Mouse (Mus musculus) G1E-ER4 (cell line): ENCODE measurements at regions not wholly inside any gene's neighbourhood (a gene's known extent, or its start where the extent isn't known, plus 50 kb on each side); places are given as distances from the start of the nearest gene placed in this dataset.

Experiments
- GATA1 ChIP-seq: IDR thresholded peaks from one replicate; pipeline ENCODE4 v1.8.0; 2012; ENCODE audit warnings: low read length, inconsistent platforms

DNA sequence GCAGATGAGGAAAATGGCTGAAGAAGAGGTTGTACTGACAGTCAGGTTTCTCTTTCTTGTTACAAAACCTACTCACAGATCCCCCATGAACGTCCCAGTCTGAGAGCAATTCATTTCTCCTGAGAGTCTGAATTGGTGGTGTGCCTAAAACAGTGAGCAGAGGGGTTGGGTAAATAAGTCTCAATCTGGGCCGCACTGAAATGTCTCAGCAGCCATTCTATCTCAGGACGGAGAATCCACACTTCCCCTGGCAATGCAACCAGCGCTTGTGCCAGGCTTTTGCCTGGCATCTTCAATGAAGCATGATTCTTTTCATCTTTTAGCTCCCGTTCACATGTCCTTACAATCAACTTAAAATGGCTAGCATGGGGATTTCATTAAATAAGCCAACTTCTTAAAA is 628.7 kb upstream of the Sall1 start:
- no peak for TF ChIP-seq GATA1

DNA sequence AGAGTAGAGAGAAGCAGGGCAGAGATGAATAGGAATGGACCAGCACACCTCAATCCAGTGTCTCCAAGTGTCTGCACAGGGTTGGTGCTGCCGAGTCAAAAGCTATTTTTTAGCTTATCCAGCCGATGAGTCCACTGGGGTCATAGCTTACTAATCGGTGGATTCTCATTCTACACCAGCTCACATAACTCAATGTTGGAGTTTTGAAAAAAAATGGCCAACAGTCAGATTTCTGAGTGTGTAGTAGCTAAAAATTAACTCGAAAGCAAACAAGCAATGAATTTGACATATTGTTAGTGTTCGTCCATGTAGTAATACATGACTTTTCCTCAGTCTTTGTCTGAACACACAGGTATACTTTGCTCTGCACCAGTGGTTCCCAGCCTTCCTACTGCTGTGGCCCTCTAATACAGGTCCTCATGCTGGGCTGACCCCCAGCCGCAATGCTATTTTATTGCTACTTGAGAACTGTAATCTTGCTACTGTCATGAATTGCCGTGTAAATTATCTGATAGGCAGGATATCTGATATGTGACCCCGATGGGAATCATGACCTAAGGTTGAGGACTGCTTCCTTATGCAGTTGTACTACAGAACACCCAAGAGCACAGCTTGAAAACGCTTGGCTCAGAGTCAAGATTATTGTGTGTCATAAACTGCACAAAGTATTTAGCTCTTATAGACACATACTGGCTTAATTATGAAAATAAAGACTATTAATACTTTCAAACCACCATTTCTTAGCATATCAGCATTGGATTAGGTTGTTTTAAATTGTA is 621.1 kb upstream of the Sall1 start:
- TF ChIP-seq GATA1: no peak

DNA sequence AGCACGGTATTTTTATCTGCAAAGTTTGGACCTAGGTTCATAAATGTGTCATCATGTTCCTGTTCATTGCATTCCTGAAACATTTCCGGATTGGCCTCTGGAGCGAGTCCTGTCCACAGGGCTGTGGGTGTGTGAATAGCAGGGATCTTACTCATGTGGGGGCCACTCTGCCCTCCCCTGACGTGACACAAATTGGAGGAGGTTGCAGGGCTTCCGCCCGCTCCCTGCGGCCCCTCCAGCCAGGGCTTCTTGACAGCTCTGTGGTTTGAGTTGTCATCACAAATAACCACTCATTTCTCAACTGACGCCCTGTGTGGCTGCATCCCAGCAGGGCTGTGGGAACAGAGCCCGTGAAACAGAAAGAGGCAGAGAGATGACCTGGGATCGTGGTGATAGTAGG is 619.9 kb upstream of the Sall1 start:
- TF ChIP-seq GATA1: no peak

- TF ChIP-seq GATA1: no peak
Observed at GRCm38 (mm10) chr8:89658998-89659944, 615.3 kb upstream of the Sall1 start.

- no peak for TF ChIP-seq GATA1
Observed at GRCm38 (mm10) chr8:89655369-89655768, 611.4 kb upstream of the Sall1 start.

DNA sequence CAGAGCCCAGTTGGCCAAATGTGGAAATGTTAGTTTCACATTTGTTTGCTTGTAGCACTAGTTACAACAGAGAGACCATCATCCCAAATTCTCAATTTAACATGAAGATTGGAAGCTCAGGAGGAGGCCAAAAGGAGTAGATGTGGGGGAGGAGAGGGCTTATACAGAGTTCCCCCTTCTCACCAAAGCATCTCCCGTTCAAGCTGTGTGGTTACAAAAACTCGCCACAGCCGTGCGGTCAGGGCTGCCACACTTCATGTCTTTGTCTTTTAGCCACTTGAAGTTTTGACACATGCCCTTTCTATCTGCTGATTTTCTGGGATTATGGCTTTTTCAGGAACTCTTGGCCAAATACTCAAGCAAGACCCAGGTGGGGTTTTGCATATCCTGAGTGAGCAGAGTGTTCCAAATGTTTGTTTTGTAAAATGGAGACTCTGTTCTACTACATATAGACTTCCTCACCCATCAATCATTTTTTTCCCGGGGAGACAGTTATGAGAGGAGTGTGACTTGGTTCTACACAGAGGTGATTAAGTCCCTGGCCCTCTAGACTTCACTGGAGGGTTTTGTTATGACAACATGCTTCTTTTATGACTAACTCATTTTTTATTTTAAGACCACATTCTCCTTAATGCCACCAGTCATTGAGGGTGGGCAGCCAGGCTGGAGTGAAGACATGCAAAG is 605.4 kb upstream of the Sall1 start:
- no peak for TF ChIP-seq GATA1

GRCm38 (mm10) chr8:89646946-89647345 is 603.0 kb upstream of the Sall1 start:
- no peak for TF ChIP-seq GATA1

DNA sequence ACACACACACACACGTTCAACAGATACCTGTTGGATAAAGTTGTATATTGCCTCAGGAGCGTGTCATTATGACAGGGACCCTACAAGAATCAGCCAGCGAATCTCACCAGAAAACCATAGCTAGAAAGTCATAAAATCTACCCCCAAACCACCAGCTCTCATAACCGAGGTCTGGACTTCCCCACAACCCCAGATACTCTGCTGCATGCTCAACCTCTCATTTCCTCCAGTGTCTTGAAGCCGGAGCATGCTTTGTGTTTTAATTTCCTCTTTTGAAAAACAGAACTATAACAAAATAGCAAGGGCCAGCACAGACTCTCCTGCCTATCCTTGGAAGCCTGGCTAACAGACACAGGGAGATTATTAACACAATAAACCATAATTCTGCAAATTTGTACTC is 597.4 kb upstream of the Sall1 start:
- no peak for TF ChIP-seq GATA1

- no peak for TF ChIP-seq GATA1
Observed at GRCm38 (mm10) chr8:89634864-89635263, 590.9 kb upstream of the Sall1 start.

GRCm38 (mm10) chr8:89632304-89632703 is 588.3 kb upstream of the Sall1 start:
- no peak for TF ChIP-seq GATA1

DNA sequence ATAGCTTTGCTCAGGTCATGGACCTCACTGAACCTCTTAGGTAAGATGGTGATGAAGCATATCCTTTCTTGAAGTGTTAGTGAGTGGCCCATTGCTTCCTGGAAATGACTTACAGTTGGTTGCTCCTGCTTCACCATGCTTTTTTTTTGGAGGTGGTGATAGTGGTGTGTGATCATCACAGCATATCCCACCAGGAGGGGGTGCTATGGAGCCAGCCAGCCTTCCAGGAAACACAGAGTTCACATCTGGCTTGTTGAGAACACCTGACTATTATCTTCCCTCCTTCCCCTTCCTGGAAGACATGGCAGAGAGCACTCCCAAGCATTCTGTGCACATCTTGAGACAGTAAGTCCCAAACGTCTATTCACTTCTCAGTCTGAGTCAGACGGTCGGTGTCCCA is 586.6 kb upstream of the Sall1 start:
- no peak for TF ChIP-seq GATA1

DNA sequence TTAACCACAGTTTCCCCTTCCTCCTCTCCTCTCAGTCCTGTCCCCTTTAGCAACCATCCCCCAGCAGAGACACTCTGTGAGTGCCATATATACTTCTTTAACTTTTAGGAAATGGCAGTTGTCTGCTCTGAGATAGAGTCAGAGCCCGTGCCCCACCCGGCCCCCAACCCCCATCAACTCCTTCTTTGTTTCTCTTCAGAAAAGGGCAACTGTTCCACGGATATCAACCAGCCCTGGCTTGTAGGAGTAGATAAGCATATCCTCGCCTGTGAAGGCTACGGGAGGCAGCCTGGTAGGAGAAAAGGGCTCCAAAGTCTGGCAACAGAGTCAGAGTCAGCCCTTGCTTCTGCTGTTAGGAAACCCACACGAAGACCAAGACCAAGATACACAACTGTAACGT is 574.1 kb upstream of the Sall1 start:
- no peak for TF ChIP-seq GATA1

- TF ChIP-seq GATA1: no peak
Observed at GRCm38 (mm10) chr8:89615863-89616558, 572.0 kb upstream of the Sall1 start.

GRCm38 (mm10) chr8:89609074-89609473 is 565.1 kb upstream of the Sall1 start:
- TF ChIP-seq GATA1: no peak

DNA sequence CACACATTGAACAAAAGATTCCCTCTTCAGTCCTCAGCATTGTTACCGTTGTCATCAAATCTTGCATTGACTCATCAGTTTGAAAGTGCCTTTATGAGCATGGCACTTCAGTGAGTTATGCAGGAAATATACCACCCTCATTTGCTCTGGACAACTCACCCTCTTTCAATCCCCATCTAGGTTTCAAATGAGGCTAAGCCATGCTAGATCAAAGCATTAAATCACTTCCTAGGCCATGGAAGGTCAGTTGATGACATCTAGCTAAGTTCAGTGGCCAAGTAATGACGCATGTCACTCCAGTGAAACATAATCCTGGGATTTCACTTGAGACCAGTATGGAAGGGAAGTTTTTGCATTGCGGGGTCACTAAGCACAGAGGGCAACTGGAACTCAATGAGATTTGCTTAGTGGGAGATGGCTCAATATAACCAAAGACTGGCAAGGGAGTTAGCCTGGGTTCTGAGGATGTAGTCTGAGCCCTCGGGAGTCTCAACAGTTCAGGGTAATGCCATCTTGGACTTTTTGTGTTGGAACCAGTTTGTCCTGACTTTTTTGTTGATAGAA is 562.0 kb upstream of the Sall1 start:
- no peak for TF ChIP-seq GATA1
